Mouse (Mus musculus) CH12.LX (cell line): Measurements from ENCODE around the gene Rom1. TPM values are rescaled to one million over a fixed set of nuclear protein-coding genes. Genes with fewer than 3 reads are reported as not detected.

Experiments used
- DNase-seq: peaks from one replicate; pipeline ENCODE4 v3.0.0-alpha.2; 2013; ENCODE audit errors: extremely low read depth
- H3K27ac ChIP-seq: 2 replicates; pipeline ENCODE4 v1.5.1; 2012; ENCODE audit warnings: low read depth, mild to moderate bottlenecking, control low read depth, moderate library complexity; ENCODE audit not compliant: insufficient read depth
- H3K27me3 ChIP-seq: replicated peaks from 2 replicates; pipeline ENCODE3; 2012; ENCODE audit warnings: inconsistent platforms
- H3K36me3 ChIP-seq, 2 experiments: replicated peaks in 1 of 2; 2 replicates each; pipeline versions ENCODE3 to v1.6.1; 2012; ENCODE audit warnings: inconsistent platforms in 1 of 2, low read length in 1 of 2, mild to moderate bottlenecking in 1 of 2, mixed read lengths in 1 of 2, moderate library complexity in 1 of 2; ENCODE audit not compliant: control insufficient read depth in 1 of 2, insufficient read depth in 1 of 2
- H3K4me1 ChIP-seq, 2 experiments: 2 replicates each; pipeline ENCODE4 v1.6.1; 2012; ENCODE audit warnings: inconsistent platforms in 1 of 2, moderate library complexity in 1 of 2; ENCODE audit not compliant: insufficient read depth in 2 of 2, control insufficient read depth in 1 of 2
- H3K4me2 ChIP-seq: 2 replicates; pipeline ENCODE4 v1.6.1; 2012; ENCODE audit warnings: low read depth, mild to moderate bottlenecking, control low read depth; ENCODE audit not compliant: poor library complexity, insufficient read depth, severe bottlenecking
- H3K4me3 ChIP-seq, 3 experiments: fragments of 150-350 bp in 1 of 3; sonication (generic) in 1 of 3; replicated peaks in 1 of 3; 2 replicates each; pipeline versions ENCODE3 to v1.5.1; 2011 to 2012; ENCODE audit warnings: low read depth in 2 of 3, low read length in 2 of 3, mild to moderate bottlenecking in 2 of 3, moderate library complexity in 2 of 3, control low read depth in 1 of 3, improper control_type of control experiment in 1 of 3, inconsistent platforms in 1 of 3, mixed read lengths in 1 of 3; ENCODE audit not compliant: poor library complexity in 1 of 3
- H3K79me2 ChIP-seq: replicated peaks from 2 replicates; pipeline ENCODE4 v1.6.1; 2012; ENCODE audit warnings: mild to moderate bottlenecking, moderate library complexity; ENCODE audit not compliant: control insufficient read depth, poor library complexity, insufficient read depth, severe bottlenecking; ENCODE audit errors: extremely low read depth
- H3K9ac ChIP-seq: 2 replicates; pipeline ENCODE4 v1.6.1; 2012; ENCODE audit warnings: low read depth, mild to moderate bottlenecking, control low read depth, moderate library complexity; ENCODE audit not compliant: insufficient read depth
- H3K9me3 ChIP-seq: replicated peaks from 2 replicates; pipeline ENCODE3; 2012; ENCODE audit warnings: low read length, inconsistent platforms, mixed read lengths
- BHLHE40 ChIP-seq: IDR thresholded peaks from 2 replicates; pipeline ENCODE4 v1.6.1; 2011; ENCODE audit warnings: mild to moderate bottlenecking, low read depth, low read length, improper control_type of control experiment
- CHD1 ChIP-seq: IDR thresholded peaks from 2 replicates; pipeline ENCODE4 v1.6.1; 2012; ENCODE audit warnings: low read depth, low read length, improper control_type of control experiment, inconsistent platforms
- CHD2 ChIP-seq: IDR thresholded peaks from 2 replicates; pipeline ENCODE4 v1.6.1; 2011; ENCODE audit warnings: low read length, improper control_type of control experiment
- CTCF ChIP-seq, 2 experiments: IDR thresholded peaks in 1 of 2; conservative IDR thresholded peaks in 1 of 2; 2 replicates each; pipeline ENCODE4 v1.5.1; 2011 to 2012; ENCODE audit warnings: low read depth in 2 of 2, low read length in 2 of 2, improper control_type of control experiment in 1 of 2, inconsistent platforms in 1 of 2, mild to moderate bottlenecking in 1 of 2, moderate library complexity in 1 of 2
- E2F4 ChIP-seq: IDR thresholded peaks from 2 replicates; pipeline ENCODE4 v1.6.1; 2011; ENCODE audit warnings: low read depth, low read length, improper control_type of control experiment; ENCODE audit not compliant: insufficient replicate concordance
- ELF1 ChIP-seq: IDR thresholded peaks from 2 replicates; pipeline ENCODE4 v1.6.1; 2014; ENCODE audit warnings: low read depth, mild to moderate bottlenecking, inconsistent platforms, low read length, improper control_type of control experiment
- EP300 ChIP-seq: IDR thresholded peaks from 2 replicates; pipeline ENCODE4 v1.6.1; 2011; ENCODE audit warnings: low read length, improper control_type of control experiment
- ETS1 ChIP-seq: conservative IDR thresholded peaks from 2 replicates; pipeline ENCODE4 v1.6.1; 2012; ENCODE audit warnings: low read depth, mild to moderate bottlenecking, inconsistent platforms, low read length, improper control_type of control experiment, moderate library complexity
- GABPA ChIP-seq: IDR thresholded peaks from 2 replicates; pipeline ENCODE4 v1.6.1; 2012; ENCODE audit warnings: low read depth, low read length, improper control_type of control experiment, inconsistent platforms; ENCODE audit not compliant: insufficient replicate concordance
- HCFC1 ChIP-seq: IDR thresholded peaks from 2 replicates; pipeline ENCODE4 v1.6.1; 2012; ENCODE audit warnings: low read depth, mild to moderate bottlenecking, inconsistent platforms, low read length, improper control_type of control experiment
- IRF4 ChIP-seq: IDR thresholded peaks from 2 replicates; pipeline ENCODE4 v1.6.1; 2014; ENCODE audit warnings: low read depth, mild to moderate bottlenecking, inconsistent platforms, low read length, improper control_type of control experiment
- JUN ChIP-seq: IDR thresholded peaks from 2 replicates; pipeline ENCODE4 v1.6.1; 2011; ENCODE audit warnings: low read depth, mild to moderate bottlenecking, low read length, improper control_type of control experiment, moderate library complexity; ENCODE audit not compliant: insufficient read depth
- JUND ChIP-seq: conservative IDR thresholded peaks from 2 replicates; pipeline ENCODE4 v1.6.1; 2011; ENCODE audit warnings: low read depth, low read length, improper control_type of control experiment
- KAT2A ChIP-seq: IDR thresholded peaks from 2 replicates; pipeline ENCODE4 v1.6.1; 2012; ENCODE audit warnings: low read length, improper control_type of control experiment, inconsistent platforms; ENCODE audit not compliant: insufficient replicate concordance
- MAFK ChIP-seq: IDR thresholded peaks from 2 replicates; pipeline ENCODE4 v1.6.1; 2011; ENCODE audit warnings: low read length, improper control_type of control experiment; ENCODE audit not compliant: insufficient replicate concordance
- MAX ChIP-seq: IDR thresholded peaks from 2 replicates; pipeline ENCODE4 v1.6.1; 2011; ENCODE audit warnings: low read length, improper control_type of control experiment
- MAZ ChIP-seq: IDR thresholded peaks from 2 replicates; pipeline ENCODE4 v1.6.1; 2012; ENCODE audit warnings: low read depth, mild to moderate bottlenecking, inconsistent platforms, low read length, improper control_type of control experiment, moderate library complexity
- MEF2A ChIP-seq: IDR thresholded peaks from 2 replicates; pipeline ENCODE4 v1.6.1; 2014; ENCODE audit warnings: low read depth, mild to moderate bottlenecking, inconsistent platforms, low read length, improper control_type of control experiment, borderline replicate concordance
- MXI1 ChIP-seq: IDR thresholded peaks from 2 replicates; pipeline ENCODE4 v1.6.1; 2011; ENCODE audit warnings: mild to moderate bottlenecking, low read depth, low read length, improper control_type of control experiment
- MYC ChIP-seq: IDR thresholded peaks from 2 replicates; pipeline ENCODE4 v1.6.1; 2011; ENCODE audit warnings: low read depth, mild to moderate bottlenecking, improper control_type of control experiment, low read length
- NELFE ChIP-seq: IDR thresholded peaks from 2 replicates; pipeline ENCODE4 v1.6.1; 2011; ENCODE audit warnings: low read depth, low read length, improper control_type of control experiment
- NRF1 ChIP-seq: IDR thresholded peaks from 2 replicates; pipeline ENCODE4 v1.6.1; 2014; ENCODE audit warnings: low read depth, mild to moderate bottlenecking, inconsistent platforms, low read length, improper control_type of control experiment, moderate library complexity
- PAX5 ChIP-seq: IDR thresholded peaks from 2 replicates; pipeline ENCODE4 v1.6.1; 2012; ENCODE audit warnings: low read length, inconsistent platforms, mixed read lengths
- POLR2A ChIP-seq: IDR thresholded peaks from 2 replicates; pipeline ENCODE4 v1.6.1; 2011; ENCODE audit warnings: low read depth, mild to moderate bottlenecking, improper control_type of control experiment, low read length
- POLR2AphosphoS2 ChIP-seq: IDR thresholded peaks from 2 replicates; pipeline ENCODE4 v1.6.1; 2011; ENCODE audit warnings: low read depth, low read length, improper control_type of control experiment
- RAD21 ChIP-seq: IDR thresholded peaks from 2 replicates; pipeline ENCODE4 v1.6.1; 2011; ENCODE audit warnings: low read depth, mild to moderate bottlenecking, low read length, improper control_type of control experiment, moderate library complexity
- RCOR1 ChIP-seq: conservative IDR thresholded peaks from 2 replicates; pipeline ENCODE4 v1.6.1; 2012; ENCODE audit warnings: low read depth, mild to moderate bottlenecking, inconsistent platforms, low read length, improper control_type of control experiment
- SIN3A ChIP-seq: IDR thresholded peaks from 2 replicates; pipeline ENCODE4 v1.6.1; 2012; ENCODE audit warnings: low read length, improper control_type of control experiment, inconsistent platforms
- SMC3 ChIP-seq: IDR thresholded peaks from 2 replicates; pipeline ENCODE4 v1.6.1; 2011; ENCODE audit warnings: low read depth, low read length, improper control_type of control experiment
- TBP ChIP-seq: conservative IDR thresholded peaks from 2 replicates; pipeline ENCODE4 v1.6.1; 2011; ENCODE audit warnings: low read depth, low read length, improper control_type of control experiment
- TCF12 ChIP-seq: IDR thresholded peaks from 2 replicates; pipeline ENCODE4 v1.6.1; 2014; ENCODE audit warnings: low read depth, mild to moderate bottlenecking, inconsistent platforms, low read length, improper control_type of control experiment
- UBTF ChIP-seq: IDR thresholded peaks from 2 replicates; pipeline ENCODE4 v1.6.1; 2012; ENCODE audit warnings: low read depth, mild to moderate bottlenecking, inconsistent platforms, low read length, improper control_type of control experiment, moderate library complexity
- USF1 ChIP-seq: IDR thresholded peaks from 2 replicates; pipeline ENCODE4 v1.6.1; 2014; ENCODE audit warnings: low read depth, mild to moderate bottlenecking, inconsistent platforms, low read length, improper control_type of control experiment
- USF2 ChIP-seq: conservative IDR thresholded peaks from 2 replicates; pipeline ENCODE4 v1.6.1; 2011; ENCODE audit warnings: low read depth, low read length, improper control_type of control experiment
- ZC3H11A ChIP-seq: IDR thresholded peaks from 2 replicates; pipeline ENCODE4 v1.6.1; 2012; ENCODE audit warnings: low read depth, mild to moderate bottlenecking, inconsistent platforms, low read length, improper control_type of control experiment
- ZKSCAN1 ChIP-seq: IDR thresholded peaks from 2 replicates; pipeline ENCODE4 v1.6.1; 2012; ENCODE audit warnings: low read depth, inconsistent platforms, low read length, improper control_type of control experiment, borderline replicate concordance
- ZMIZ1 ChIP-seq: IDR thresholded peaks from 2 replicates; pipeline ENCODE4 v1.6.1; 2012; ENCODE audit warnings: low read depth, mild to moderate bottlenecking, inconsistent platforms, low read length, improper control_type of control experiment
- ZNF384 ChIP-seq: IDR thresholded peaks from 2 replicates; pipeline ENCODE4 v1.6.1; 2012; ENCODE audit warnings: low read depth, low read length, improper control_type of control experiment, inconsistent platforms
- dilution Hi-C: fragments of 300-500 bp; cut with MboI; formaldehyde crosslinking; loops from 2 replicates; pipeline ENCODE4 v1.14.3; 2020; ENCODE audit warnings: low sequenced_read_pairs; ENCODE audit not compliant: extremely low pct_unique_long_range_greater_than_20kb, extremely low pct_ligation_motif_present
- in situ Hi-C: fragments of 300-500 bp; cut with MboI; formaldehyde crosslinking; loops from 3 replicates; pipeline ENCODE4 v1.14.3; 2019; ENCODE audit warnings: low sequenced_read_pairs, low pct_ligation_motif_present, low pct_unique_long_range_greater_than_20kb, mixed read lengths
- polyA plus RNA-seq: library from polyadenylated mRNA; unstranded; fragments of >175 nt; gene quantifications from 2 replicates; pipeline ENCODE4 v1.2.1, GENCODE M21; 2012; ENCODE audit warnings: low read depth; ENCODE audit not compliant: insufficient read length
- total RNA-seq, 2 experiments: library from RNA; depleted of rRNA; stranded (reverse); fragments of 300-350 nt in 1 of 2; fragments of >200 nt in 1 of 2; gene quantifications; 2 replicates each; pipeline ENCODE4 v1.2.3; 2012 to 2014

The Rom1 gene
- total and polyA plus RNA-seq, 3 experiments, result 4.2 to 5.6 (median 4.8) TPM

- TF ChIP-seq RAD21 (no peak), USF1 (no peak), IRF4 (peak; percentile 43), ZMIZ1 (peak; percentile 85; the same call in 1 of the 2 replicates), E2F4 (peak; percentile 74; the same call in 1 of the 2 replicates), KAT2A (peak; percentile 76; the same call in 1 of the 2 replicates), SIN3A (peak; percentile 72), CHD2 (peak; percentile 60), PAX5 (no peak), POLR2AphosphoS2 (peak; percentile 96), MXI1 (peak; percentile 70), TCF12 (peak; percentile 93), POLR2A (peak; percentile 88), MYC (no peak; the same call in 1 of the 2 replicates), CHD1 (peak; percentile 72; the same call in 1 of the 2 replicates), JUN (no peak), GABPA (no peak; the same call in 1 of the 2 replicates), USF2 (no peak), JUND (no peak), MAFK (no peak), MAZ (0 out of 2 replicates have a peak, but pooled peaks have one; percentile 40), ELF1 (peak; percentile 73; the same call in 1 of the 2 replicates), NRF1 (peak; percentile 62), ZNF384 (no peak), UBTF (no peak), MAX (peak; percentile 63), BHLHE40 (no peak; the same call in 1 of the 2 replicates), NELFE (peak; percentile 77), SMC3 (no peak), ETS1 (0 out of 2 replicates have a peak, but pooled peaks have one; percentile 22), HCFC1 (peak; percentile 84), MEF2A (peak; percentile 14; the same call in 1 of the 2 replicates), EP300 (no peak), RCOR1 (no peak), ZC3H11A (no peak), TBP (peak; percentile 44; the same call in 1 of the 2 replicates), ZKSCAN1 (no peak), CTCF (conservative IDR thresholded peaks at IDR 0.05 in 1 of 2, IDR thresholded peaks at IDR 0.05 in 1 of 2; ENCODE audit: low read depth in 2 of 2, low read length in 2 of 2) (no peak)
- TF ChIP-seq, all 38 proteins: peak for 20
- DNase-seq, result peak; percentile 96
- Histone ChIP-seq H3K4me1 (peaks cover 28 to 68% of the 10 kb centered on the region in 2 experiments), H3K4me2 (peak within 1 kb of the TSS; percentile 96), H3K4me3 (peak within 1 kb of the TSS; percentile 82 to 99 (median 99)), H3K79me2 (peaks cover 77% of the 10 kb centered on the region), H3K9ac (peak within 1 kb of the TSS; percentile 85), H3K36me3 (peaks cover 26 to 43% of the 10 kb centered on the region in 2 experiments), H3K27ac (peak within 1 kb of the TSS; percentile 90), H3K9me3 (no peaks in the 10 kb centered on the region), H3K27me3 (no peaks in the 10 kb centered on the region)
- dilution Hi-C loops, result no loop called here
- in situ Hi-C loops, result loop anchor here (5.0 kb wide), 1 partner anchor 39 kb away; no protein-coding TSS in a partner anchor
These were observed 31.2 kb downstream of the Rom1 start, which contains the start of gene Ganab for GRCm38 (mm10) chr19:8897865-8898495. Gene Ganab (plus strand): TSS chr19:8898071.
